Mouse (Mus musculus): Measurements from ENCODE around the gene Zfhx3.
"Not testable (repeated sequence)": the region's sequence is repeated elsewhere in the genome, so short reads cannot be mapped to it uniquely, and the experiment has no call there.

Zfhx3 gene

GRCm38 (mm10) chr8:107941922-107942694 is at the start of gene Zfhx3:
Gene Zfhx3, plus strand, starts transcription at chr8:107942644.
- DNase-seq (ENCODE audit: low spot score): no peak

DNA sequence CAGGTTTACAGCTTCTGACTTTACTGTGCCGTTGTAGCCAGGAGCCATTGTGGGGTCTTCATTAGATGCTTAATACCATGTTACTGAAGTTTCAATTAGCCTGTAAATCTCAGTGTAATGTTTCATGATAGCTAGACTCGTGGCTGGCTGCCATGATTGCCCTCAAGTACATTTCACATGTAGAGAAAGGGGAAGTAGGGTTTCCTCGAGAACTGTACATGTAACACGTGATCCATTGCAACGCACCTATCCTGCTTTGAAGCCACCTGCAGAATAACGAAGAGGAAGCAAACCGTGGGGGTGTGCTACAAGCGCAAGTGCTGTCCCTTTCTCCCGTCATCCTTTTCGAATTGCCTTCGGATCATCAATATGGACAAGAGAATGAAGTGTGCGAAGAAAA is 23.5 kb upstream of the Zfhx3 start:
- no peak for DNase-seq (ENCODE audit: low spot score)

- DNase-seq (ENCODE audit: low spot score): peak; percentile 3
These were observed 16.3 kb upstream of the Zfhx3 start for GRCm38 (mm10) chr8:107926149-107926548.

GRCm38 (mm10) chr8:107936725-107937124 is 5.7 kb upstream of the Zfhx3 start:
- DNase-seq (ENCODE audit: low spot score): no peak

DNA sequence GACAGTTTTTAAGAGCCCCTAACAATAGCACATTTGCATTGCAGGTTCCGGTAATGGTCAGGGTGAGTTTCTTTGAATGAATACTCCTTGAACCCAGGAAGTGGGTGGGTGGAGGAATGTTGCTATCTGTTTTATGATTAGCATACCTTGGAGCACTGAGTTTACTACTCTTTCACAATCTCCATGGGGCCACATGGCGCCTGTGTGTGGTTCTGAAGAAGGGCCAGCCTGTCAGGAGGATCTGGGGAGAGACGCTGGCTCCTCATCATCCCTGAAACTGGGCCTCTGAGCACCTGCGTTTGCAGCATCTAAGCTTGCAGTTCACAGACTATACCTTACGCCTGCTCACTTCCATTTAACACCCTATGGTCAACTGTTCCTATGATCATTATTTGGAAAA is 4.2 kb upstream of the Zfhx3 start:
- not testable (repeated sequence) for DNase-seq (ENCODE audit: low spot score)

GRCm38 (mm10) chr8:107940181-107940580 is 2.3 kb upstream of the Zfhx3 start:
- no peak for DNase-seq (ENCODE audit: low spot score)

- no peak for DNase-seq (ENCODE audit: low spot score)
These were observed 487 bp downstream of the Zfhx3 start for GRCm38 (mm10) chr8:107942752-107943510.

DNA sequence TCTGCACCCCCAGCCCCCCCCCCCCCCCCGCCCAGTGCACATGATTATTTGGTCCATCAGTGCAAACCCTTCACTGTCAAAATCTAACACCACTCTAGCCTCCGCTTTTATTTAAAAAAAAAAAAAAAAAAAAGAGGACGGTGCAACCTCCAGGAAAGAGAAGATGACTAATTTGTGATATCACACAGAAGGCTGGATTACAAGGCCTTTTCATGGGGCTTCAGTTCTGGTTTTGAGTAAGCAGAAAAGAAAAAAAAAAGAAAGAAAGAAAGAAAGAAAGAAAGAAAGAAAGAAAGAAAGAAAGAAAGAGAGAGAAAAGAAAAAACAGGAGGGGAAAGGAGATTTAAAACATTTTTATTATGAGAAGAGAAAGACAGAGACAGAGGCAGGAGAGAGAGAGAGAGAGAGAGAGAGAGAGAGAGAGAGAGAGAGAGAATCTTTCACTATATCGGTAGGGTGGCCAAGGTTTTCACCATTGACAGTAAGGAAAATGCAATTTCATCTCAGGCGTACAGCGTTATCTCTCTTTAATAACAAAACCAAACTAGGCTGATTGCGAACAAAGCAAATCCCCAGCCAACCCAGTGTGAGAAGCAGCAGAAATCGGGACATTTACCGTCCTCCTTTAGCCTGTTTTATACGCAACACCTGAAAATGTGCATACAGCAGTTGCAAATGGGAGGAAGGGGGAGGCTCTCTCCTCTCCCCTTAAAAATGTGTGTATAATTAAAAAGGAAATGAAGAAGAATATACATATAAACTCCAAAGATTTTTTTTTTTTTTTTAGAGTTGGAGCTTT is 1.3 kb downstream of the Zfhx3 start:
- DNase-seq (ENCODE audit: low spot score): no peak

DNA sequence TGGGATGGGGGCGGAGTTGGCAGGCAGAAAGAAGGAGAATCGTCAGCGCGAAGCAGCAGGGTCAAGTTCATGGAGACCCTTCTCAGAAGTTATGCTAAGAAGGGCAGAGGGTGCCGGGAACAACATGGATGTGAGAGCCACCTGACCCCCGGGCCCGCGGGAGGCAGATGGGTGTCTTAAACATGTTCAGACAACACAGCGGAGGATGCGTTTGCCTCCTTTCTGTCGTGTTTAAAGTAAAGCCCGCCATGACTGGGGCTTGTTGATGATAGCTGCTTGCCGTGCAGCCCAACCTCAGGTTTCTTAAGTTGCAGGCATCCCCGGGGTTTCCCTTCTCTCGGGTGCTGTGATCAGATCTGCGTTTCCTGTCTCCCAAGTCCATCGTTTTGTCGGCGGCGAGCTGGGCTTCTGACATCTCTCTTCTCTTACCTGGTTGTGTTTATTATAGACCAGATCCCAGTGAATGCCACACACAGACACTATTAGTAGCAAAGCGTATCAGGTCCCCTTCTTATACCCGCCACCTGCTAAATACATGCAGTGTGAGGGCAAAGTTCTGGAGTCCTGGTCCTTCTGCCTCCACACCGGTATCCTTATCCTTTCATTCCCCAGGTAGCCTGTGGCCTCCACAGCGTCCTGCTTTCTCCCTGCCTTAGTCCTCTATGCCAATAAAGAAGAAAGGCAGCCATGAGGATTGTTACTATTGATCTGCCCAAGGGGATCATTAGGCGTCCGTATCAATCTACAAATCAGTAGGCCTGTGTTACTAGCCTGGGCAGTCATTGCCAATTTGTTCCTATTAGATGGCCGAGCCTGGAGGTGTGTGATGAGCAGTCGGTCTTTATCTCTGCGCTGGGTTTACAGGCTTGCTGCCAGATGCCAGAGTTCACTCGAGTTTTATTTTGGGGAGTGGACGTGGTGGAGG is 2.5 kb downstream of the Zfhx3 start:
- DNase-seq (ENCODE audit: low spot score): no peak

DNA sequence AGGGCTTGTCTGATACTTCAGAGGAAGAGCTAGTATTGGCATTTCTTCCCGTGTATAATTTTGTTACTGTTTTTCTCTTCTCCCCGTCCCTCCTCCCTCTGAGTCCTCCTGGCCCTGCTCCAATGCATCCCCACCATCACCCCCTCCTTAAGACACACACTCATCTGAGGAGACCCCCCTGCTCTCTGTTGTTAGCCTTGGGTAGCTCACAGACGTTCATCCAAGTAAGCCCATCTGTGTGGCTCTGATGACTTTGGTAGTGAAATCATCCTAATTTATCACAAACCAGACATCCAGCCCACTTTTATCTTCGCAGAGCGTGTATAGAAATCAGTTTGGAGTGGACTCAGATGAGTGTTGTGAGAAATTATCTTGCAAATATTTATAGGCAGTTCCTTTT is 4.4 kb downstream of the Zfhx3 start:
- DNase-seq (ENCODE audit: low spot score): no peak

DNA sequence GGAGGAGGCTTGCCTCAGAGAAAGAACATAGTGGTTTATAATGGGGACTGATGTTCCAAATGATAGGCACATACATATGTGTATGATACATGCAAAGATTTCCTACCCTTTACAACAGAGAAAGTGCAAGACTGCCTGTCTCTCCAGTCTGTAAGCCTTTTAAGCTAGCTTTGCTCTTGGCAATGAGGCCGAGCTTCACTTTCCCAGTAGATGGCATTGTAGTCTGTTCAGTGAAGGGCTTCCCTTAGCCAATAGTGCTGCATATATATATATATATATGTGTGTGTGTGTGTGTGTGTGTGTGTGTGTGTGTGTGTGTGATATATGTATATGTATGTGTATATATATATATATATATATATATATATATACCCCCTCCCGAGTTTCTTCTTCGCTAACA is 13.4 kb downstream of the Zfhx3 start:
- no peak for DNase-seq (ENCODE audit: low spot score)

GRCm38 (mm10) chr8:107957566-107957965 is 15.1 kb downstream of the Zfhx3 start:
- no peak for DNase-seq (ENCODE audit: low spot score)

- no peak for DNase-seq (ENCODE audit: low spot score)
These were observed 18.0 kb downstream of the Zfhx3 start for GRCm38 (mm10) chr8:107960466-107960865.

GRCm38 (mm10) chr8:107960878-107961277 is 18.4 kb downstream of the Zfhx3 start:
- no peak for DNase-seq (ENCODE audit: low spot score)

- DNase-seq (ENCODE audit: low spot score): no peak
These were observed 29.8 kb downstream of the Zfhx3 start for GRCm38 (mm10) chr8:107972198-107972597.

- no peak for DNase-seq (ENCODE audit: low spot score)
These were observed 32.0 kb downstream of the Zfhx3 start for GRCm38 (mm10) chr8:107974451-107974850.

- no peak for DNase-seq (ENCODE audit: low spot score)
These were observed 35.8 kb downstream of the Zfhx3 start for GRCm38 (mm10) chr8:107978247-107978646.

DNA sequence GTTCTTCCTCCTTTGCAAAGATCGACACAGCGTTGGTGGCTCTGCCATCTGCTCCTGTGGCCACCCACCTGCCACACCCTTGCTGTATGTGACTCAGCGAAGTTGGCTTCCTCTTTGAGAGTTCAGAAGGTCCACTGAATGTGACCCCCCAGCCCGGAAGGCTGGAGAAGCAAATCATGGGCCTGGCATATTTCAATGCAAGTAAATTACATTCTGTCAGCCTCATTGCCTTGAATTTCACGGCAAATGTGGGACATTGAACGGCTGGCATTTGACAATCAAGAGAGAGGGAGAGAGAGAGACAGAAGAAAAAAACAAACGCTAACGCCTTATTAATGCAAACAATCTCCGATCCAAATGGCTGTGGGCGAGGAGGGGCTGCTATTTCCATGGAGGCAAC is 38.2 kb downstream of the Zfhx3 start:
- DNase-seq (ENCODE audit: low spot score): no peak

- no peak for DNase-seq (ENCODE audit: low spot score)
These were observed 44.2 kb downstream of the Zfhx3 start for GRCm38 (mm10) chr8:107986629-107987028.

- DNase-seq (ENCODE audit: low spot score): no peak
These were observed 56.4 kb downstream of the Zfhx3 start for GRCm38 (mm10) chr8:107998874-107999273.

- no peak for DNase-seq (ENCODE audit: low spot score)
These were observed 69.1 kb downstream of the Zfhx3 start for GRCm38 (mm10) chr8:108011516-108011915.

- DNase-seq (ENCODE audit: low spot score): no peak
These were observed 75.3 kb downstream of the Zfhx3 start for GRCm38 (mm10) chr8:108017727-108018126.

Measured in lung, postnatal 25 days (tissue).